Mouse (Mus musculus) limb, embryonic 12.5 days (tissue): ENCODE measurements around the gene Ak5. TPM values are rescaled to one million over a fixed set of nuclear protein-coding genes. Genes with fewer than 3 reads are reported as not detected.

ENCODE experiments used
- ATAC-seq: fragments of 200-750 bp; cut with Nextera tagmentation; 2 replicates; pipeline ENCODE4 v1.8.0; 2017; ENCODE audit warnings: low read depth, moderate TSS enrichment; ENCODE audit not compliant: insufficient number of reproducible peaks, insufficient read depth, low FRiP score, low TSS enrichment
- H3K27ac ChIP-seq: fragments of 300-500 bp; sonication (generic); 2 replicates; pipeline ENCODE4 v1.5.1; 2016; ENCODE audit warnings: mild to moderate bottlenecking, moderate library complexity
- H3K27me3 ChIP-seq: fragments of 300-500 bp; sonication (generic); 2 replicates; pipeline ENCODE4 v1.6.1; 2016; ENCODE audit warnings: mild to moderate bottlenecking, moderate library complexity
- H3K36me3 ChIP-seq: fragments of 300-500 bp; sonication (generic); 2 replicates; pipeline ENCODE4 v1.6.1; 2016; ENCODE audit warnings: mild to moderate bottlenecking, moderate library complexity
- H3K4me1 ChIP-seq: fragments of 300-500 bp; sonication (generic); replicated peaks from 2 replicates; pipeline ENCODE4 v1.6.1; 2016
- H3K4me2 ChIP-seq: fragments of 300-500 bp; sonication (generic); 2 replicates; pipeline ENCODE4 v1.6.1; 2016; ENCODE audit warnings: mild to moderate bottlenecking, moderate library complexity
- H3K4me3 ChIP-seq: fragments of 300-500 bp; sonication (generic); replicated peaks from 2 replicates; pipeline ENCODE4 v1.5.1; 2016; ENCODE audit warnings: mild to moderate bottlenecking
- H3K9ac ChIP-seq: fragments of 300-500 bp; sonication (generic); replicated peaks from 2 replicates; pipeline ENCODE4 v1.6.1; 2016; ENCODE audit warnings: mild to moderate bottlenecking, moderate library complexity
- H3K9me3 ChIP-seq: fragments of 300-500 bp; sonication (generic); 2 replicates; pipeline ENCODE4 v1.6.1; 2016; ENCODE audit warnings: mild to moderate bottlenecking, moderate library complexity
- WGBS: fragments of 180-500 bp; shearing (Covaris S2); methylation state at CpG from one replicate; pipeline ENCODE4 v1.1.7; 2016; 5-methylcytosine and 5-hydroxymethylcytosine counted together
- polyA plus RNA-seq: library from polyadenylated mRNA; unstranded; fragments of >200 nt; fragmentation: Nextera tagmentation; extraction: Ambion mirVana; gene quantifications from 2 replicates; pipeline ENCODE4 v1.2.1, GENCODE M21; 2016

Ak5 gene
- polyA plus RNA-seq, 1 experiment from 2014 or later: 1.7 TPM

DNA sequence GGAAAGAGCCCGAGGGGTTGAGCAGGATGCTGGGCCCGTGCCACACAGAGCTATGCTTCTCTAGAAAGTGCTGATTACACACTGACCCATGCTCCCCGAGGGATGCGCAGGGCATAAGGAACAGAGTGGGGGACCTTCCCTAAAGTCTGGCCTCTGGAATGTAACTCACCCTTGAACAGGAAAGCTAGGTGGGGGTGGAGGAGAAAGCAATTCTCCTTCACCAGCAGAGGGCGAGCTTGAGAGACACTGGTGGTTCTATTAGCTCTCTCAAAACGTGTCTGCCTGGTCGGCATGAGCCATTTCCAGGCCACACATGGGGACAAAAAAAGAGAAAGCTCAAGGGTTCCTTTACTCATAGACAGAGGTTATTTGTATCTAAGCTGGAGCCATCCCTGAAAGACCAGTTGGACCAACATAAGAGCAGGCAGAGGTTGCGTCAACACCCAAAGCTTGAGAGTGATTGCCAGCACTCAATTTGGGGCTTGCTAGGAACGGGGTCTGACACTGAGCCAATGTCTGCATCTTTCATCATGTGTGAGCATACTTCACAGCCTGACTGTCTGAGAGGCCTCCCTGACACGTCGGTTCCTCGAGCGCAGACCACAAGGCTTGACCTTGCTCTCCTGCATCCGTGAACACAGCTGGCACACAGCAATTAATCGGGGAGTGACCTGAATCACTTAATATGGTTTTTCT lies 193.4 kb downstream of the Ak5 start:
- Histone ChIP-seq H3K9ac (no peak overlapping the region), H3K4me3 (no peak overlapping the region), H3K4me1 (peaks cover 14% of the 10 kb centered on the region), H3K27ac (no peak overlapping the region), H3K4me2 (no peak overlapping the region), H3K27me3 (no peaks in the 10 kb centered on the region), H3K36me3 (no peaks in the 10 kb centered on the region), H3K9me3 (no peaks in the 10 kb centered on the region)
- WGBS: 62% methylated on average over 15 of the region's 15 CpGs
- ATAC-seq: no peak

DNA sequence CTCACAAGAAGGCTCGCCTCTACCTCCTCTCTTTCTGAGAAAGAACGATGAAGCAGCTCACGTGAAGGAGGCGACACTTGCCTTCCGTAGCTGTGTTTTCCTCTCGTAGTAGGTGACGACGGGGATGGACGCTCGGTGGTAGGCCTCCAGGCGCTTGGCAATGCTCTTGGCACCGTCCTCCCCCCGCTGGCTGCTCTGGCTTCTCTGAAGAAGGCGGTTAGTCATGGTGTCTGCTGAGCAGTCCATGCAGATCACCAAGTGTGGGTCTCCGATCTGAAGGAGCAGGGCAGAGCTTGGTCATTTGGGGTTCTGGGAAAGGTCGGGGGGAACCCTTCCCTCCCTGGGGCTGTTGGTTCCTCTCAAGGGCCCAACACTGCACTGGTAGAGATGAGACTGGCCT lies 195.5 kb downstream of the Ak5 start:
- WGBS: 82% methylated on average over 16 of the region's 16 CpGs

DNA sequence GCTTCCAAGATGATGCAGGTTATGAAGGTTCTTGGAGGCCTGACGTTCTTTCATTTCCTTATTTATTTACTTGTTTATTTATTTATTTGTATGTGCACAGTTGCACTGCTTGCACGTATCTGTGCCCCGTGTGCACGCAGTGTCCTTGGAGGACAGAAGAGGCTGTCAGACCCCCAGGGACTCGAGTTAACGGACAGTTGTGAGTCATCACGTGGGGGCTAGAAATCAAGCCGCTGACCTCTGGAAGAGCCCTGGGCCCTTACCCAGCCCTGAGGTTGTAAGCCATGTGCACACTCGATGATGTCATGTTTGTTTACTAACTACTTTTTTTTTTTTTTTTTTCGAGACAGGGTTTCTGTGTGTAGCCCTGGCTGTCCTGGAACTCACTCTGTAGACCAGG lies 197.8 kb downstream of the Ak5 start:
- H3K4me3 ChIP-seq: no peak overlapping the region
- no peak overlapping the region for H3K9ac ChIP-seq
- no peaks in the 10 kb centered on the region for H3K27me3 ChIP-seq
- peaks cover 19% of the 10 kb centered on the region for H3K4me1 ChIP-seq
- H3K4me2 ChIP-seq: no peak overlapping the region
- 85% methylated on average over 10 of the region's 10 CpGs for WGBS
- ATAC-seq: no peak
- no peaks in the 10 kb centered on the region for H3K9me3 ChIP-seq
- no peaks in the 10 kb centered on the region for H3K36me3 ChIP-seq
- no peak overlapping the region for H3K27ac ChIP-seq

More for the DNA sequence above, 195.5 kb downstream of the Ak5 start:
- H3K36me3 ChIP-seq: no peaks in the 10 kb centered on the region
- H3K27me3 ChIP-seq: no peaks in the 10 kb centered on the region
- H3K9ac ChIP-seq: no peak overlapping the region
- H3K9me3 ChIP-seq: no peaks in the 10 kb centered on the region
- H3K4me3 ChIP-seq: no peak overlapping the region
- H3K4me2 ChIP-seq: no peak overlapping the region
- H3K4me1 ChIP-seq: peaks cover 24% of the 10 kb centered on the region
- H3K27ac ChIP-seq: no peak overlapping the region
- ATAC-seq: no peak

DNA sequence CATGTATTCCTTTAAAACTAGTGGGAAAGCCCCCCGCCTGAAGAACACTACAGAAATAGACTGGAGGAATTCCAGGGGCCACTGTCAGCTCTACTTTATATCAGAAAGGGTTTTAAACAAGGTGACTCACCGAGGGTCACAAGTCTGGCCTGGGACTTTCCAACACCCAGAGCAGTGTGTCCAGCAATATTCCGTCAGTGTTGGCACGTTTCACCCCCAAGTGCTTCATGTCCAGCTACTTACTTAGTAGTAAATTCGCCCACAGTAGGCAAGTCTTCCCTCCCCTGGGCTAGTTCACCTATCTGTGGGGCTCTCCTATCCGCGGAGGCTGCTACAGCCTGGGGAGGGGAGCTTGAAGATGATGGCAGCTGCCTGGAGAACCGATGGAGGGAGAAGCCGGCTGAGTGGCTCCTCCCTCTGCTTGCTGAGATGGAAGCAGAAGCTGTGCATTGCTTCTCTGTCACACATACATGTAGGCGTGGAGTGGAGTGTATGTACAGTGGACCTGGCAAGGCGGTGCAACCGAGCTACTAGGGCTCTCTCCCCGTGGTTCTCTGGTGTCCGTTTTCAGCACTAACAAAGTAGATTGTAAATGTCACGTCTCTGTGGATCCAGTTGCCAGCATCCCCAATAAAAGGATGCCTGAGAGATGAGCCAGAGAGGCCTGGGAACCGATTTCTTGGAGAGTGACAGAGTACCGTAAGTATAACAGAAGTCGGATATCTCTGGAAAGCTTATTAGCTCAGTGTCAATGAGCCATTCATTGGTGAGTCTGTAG lies 198.5 kb downstream of the Ak5 start:
- H3K27me3 ChIP-seq: no peaks in the 10 kb centered on the region
- H3K9me3 ChIP-seq: no peaks in the 10 kb centered on the region
- 64% methylated on average over 18 of the region's 18 CpGs for WGBS
- no peak for ATAC-seq
- peaks cover 19% of the 10 kb centered on the region for H3K4me1 ChIP-seq
- H3K27ac ChIP-seq: 0 out of 2 replicates have a peak overlapping the region, but pooled peaks have one; percentile 59
- H3K4me3 ChIP-seq: no peak overlapping the region
- no peak overlapping the region for H3K4me2 ChIP-seq
- H3K36me3 ChIP-seq: no peaks in the 10 kb centered on the region
- no peak overlapping the region for H3K9ac ChIP-seq

DNA sequence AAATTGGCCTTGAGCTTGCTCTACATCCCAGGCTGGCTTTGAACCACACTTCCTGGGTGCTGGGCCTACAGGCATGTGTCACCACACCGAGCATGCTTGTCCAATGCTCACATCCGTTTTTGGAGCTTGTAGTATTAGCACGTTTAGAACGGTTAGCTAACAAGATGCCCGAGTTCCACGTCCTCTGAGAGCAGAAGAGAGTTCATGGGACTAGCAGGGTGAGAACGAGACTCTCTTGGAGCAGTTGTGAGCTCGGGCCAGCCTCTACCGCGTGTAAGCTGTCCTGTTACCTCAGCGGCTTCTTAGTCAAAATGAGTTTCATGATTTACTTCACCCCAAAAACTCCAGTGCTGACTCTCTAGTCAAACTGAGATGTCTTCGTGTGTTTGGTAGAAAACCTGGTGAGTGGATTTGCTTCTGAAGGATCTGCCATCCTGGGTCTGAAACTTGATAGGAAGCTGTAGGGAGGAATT lies 199.6 kb downstream of the Ak5 start:
- peaks cover 19% of the 10 kb centered on the region for H3K4me1 ChIP-seq
- WGBS: 88% methylated on average over 12 of the region's 12 CpGs
- no peak overlapping the region for H3K4me2 ChIP-seq
- 0 out of 2 replicates have a peak overlapping the region, but pooled peaks have one; percentile 59 for H3K27ac ChIP-seq
- no peak for ATAC-seq
- no peak overlapping the region for H3K4me3 ChIP-seq
- no peaks in the 10 kb centered on the region for H3K9me3 ChIP-seq
- no peaks in the 10 kb centered on the region for H3K27me3 ChIP-seq
- peaks cover 4% of the 10 kb centered on the region; the same call in 1 of the 2 replicates for H3K36me3 ChIP-seq
- H3K9ac ChIP-seq: no peak overlapping the region

DNA sequence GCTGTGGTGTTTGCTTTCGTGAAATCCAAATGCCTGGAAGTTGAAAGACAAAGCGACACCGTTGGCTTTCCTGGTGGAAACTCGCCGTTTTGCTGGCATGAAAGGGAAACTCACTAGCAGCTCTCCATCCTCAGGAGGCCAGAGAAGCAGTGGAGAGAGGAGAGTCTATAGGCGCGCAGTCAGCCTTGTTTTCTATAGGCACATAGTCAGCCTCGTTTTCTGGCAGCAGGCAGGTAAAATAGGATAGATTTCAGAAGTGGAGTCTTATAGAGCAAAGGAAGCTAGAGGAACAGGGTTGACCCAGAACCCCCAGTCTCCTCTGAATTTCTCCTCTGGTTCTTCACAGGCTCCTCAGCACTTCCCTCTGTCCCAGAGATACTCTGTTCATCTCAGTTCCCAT lies 200.1 kb downstream of the Ak5 start:
- peaks cover 19% of the 10 kb centered on the region for H3K4me1 ChIP-seq
- H3K4me2 ChIP-seq: no peak overlapping the region
- H3K36me3 ChIP-seq: peaks cover 4% of the 10 kb centered on the region; the same call in 1 of the 2 replicates
- H3K9me3 ChIP-seq: no peaks in the 10 kb centered on the region
- no peak overlapping the region for H3K4me3 ChIP-seq
- no peak overlapping the region for H3K27ac ChIP-seq
- 87% methylated on average over 8 of the region's 8 CpGs for WGBS
- ATAC-seq: no peak
- H3K9ac ChIP-seq: no peak overlapping the region
- no peaks in the 10 kb centered on the region for H3K27me3 ChIP-seq

DNA sequence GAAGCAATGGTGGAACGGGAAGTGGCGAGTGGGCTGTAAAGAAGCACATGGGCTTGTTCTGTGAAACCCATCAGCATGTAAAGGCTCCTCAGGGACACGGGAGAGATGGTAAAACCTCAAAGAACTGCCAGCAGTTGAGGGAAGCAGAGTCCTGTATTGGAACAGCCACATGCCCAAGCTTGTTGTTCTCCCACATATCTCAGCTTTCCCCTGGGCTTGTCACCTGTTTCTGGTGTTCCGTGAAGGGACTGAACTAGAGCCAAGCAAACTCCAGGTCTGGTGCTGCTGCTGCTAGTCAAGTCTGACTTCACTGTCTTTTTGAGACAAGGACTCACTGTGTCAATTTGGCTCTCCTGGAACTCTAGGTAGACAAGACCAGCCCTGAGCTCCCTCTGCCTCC lies 200.8 kb downstream of the Ak5 start:
- Histone ChIP-seq H3K4me2 (no peak overlapping the region), H3K4me1 (peaks cover 19% of the 10 kb centered on the region), H3K27me3 (no peaks in the 10 kb centered on the region), H3K9me3 (no peaks in the 10 kb centered on the region), H3K27ac (no peak overlapping the region), H3K4me3 (no peak overlapping the region), H3K9ac (no peak overlapping the region), H3K36me3 (peaks cover 5% of the 10 kb centered on the region; the same call in 1 of the 2 replicates)
- ATAC-seq: no peak
- 68% methylated on average over 4 of the region's 4 CpGs for WGBS

DNA sequence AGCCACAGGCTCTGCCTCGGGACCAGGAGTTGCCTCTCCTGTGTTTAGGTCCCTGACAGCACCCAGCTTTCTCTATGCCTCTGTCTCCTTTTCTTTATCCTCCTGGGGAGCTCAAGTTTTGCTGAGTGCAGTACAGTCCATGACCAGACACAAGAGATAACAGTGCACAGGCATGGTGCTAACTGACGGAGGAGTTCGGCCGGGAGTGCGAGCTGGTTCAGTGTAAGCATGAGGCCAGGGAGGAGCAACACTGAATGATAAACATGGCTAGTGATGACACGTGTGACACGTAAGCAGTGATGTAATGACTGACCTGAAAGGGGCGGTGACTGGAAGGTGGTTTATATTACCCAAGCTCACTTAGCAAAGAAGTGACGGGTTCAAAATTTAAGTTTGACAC lies 201.3 kb downstream of the Ak5 start:
- Histone ChIP-seq H3K9ac (no peak overlapping the region), H3K27me3 (no peaks in the 10 kb centered on the region), H3K36me3 (peaks cover 10% of the 10 kb centered on the region; the same call in 1 of the 2 replicates), H3K4me3 (no peak overlapping the region), H3K27ac (no peak overlapping the region), H3K4me1 (peaks cover 19% of the 10 kb centered on the region), H3K4me2 (no peak overlapping the region), H3K9me3 (no peaks in the 10 kb centered on the region)
- no peak for ATAC-seq
- WGBS: 95% methylated on average over 9 of the region's 9 CpGs

DNA sequence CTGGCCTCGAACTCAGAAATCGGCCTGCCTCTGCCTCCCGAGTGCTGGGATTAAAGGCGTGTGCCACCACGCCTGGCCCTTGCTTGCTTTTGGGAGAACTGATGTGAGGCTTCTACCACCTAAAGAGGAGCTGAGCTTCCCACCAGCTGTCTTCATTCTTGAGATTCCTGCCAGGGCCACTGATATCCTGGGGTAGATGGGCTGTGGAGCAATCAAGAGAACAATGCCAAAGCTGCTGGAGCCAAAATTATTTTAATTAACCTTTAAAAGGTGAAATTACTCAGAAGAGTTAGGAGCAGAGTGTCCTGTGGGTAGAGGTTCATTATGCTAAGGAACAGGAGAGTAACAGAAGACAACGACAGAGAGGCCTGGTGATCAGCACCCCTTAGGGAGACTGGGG lies 202.8 kb downstream of the Ak5 start:
- H3K9ac ChIP-seq: no peak overlapping the region
- no peaks in the 10 kb centered on the region for H3K27me3 ChIP-seq
- H3K9me3 ChIP-seq: no peaks in the 10 kb centered on the region
- no peak for ATAC-seq
- H3K36me3 ChIP-seq: peaks cover 19% of the 10 kb centered on the region; the same call in 1 of the 2 replicates
- no peak overlapping the region for H3K4me2 ChIP-seq
- H3K4me3 ChIP-seq: no peak overlapping the region
- 92% methylated on average over 6 of the region's 6 CpGs for WGBS
- peaks cover 31% of the 10 kb centered on the region for H3K4me1 ChIP-seq
- H3K27ac ChIP-seq: no peak overlapping the region

DNA sequence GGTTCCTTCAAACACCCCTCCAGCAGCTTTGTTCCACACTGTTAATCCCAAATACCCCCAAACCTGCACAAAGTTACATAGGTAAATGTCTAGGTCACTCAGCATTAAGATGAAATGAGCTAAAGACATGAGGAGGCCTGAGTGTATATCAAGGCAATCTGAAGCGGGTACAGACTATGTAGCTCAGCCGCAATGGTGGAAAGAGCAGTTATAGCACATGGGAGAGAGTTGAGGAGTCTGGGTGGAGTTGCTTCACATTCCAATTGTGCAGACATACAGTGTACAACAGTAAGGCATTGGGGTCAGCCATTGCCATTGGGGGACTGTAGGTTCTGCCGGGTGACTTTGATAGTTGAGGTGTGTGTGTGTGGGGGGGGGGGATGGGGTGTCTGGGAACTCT lies 203.7 kb downstream of the Ak5 start:
- Histone ChIP-seq H3K9ac (no peak overlapping the region), H3K4me2 (no peak overlapping the region), H3K27ac (no peak overlapping the region), H3K4me3 (no peak overlapping the region), H3K4me1 (peaks cover 33% of the 10 kb centered on the region), H3K27me3 (no peaks in the 10 kb centered on the region), H3K36me3 (peaks cover 19% of the 10 kb centered on the region; the same call in 1 of the 2 replicates), H3K9me3 (no peaks in the 10 kb centered on the region)
- no peak for ATAC-seq
- 94% methylated on average over 3 of the region's 3 CpGs for WGBS

DNA sequence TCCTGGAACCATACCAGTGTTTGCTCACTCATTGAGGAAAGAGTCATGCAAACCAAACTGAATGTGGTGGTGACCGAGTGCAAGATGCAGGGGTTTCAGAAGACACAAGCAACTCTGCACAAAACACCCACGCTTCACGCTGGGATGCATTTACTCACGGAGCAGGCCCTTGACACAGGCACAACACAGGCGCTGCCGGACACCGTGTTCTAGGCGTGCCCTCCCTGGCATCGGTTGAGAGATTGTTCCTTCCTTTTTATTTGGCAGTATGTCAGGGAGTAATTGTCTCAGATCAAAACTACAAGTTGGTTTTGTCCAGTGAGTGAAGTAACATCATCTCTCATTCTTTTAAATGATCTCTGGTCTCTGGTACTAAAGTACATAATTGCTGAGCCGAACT lies 205.3 kb downstream of the Ak5 start:
- H3K27ac ChIP-seq: no peak overlapping the region
- no peak overlapping the region for H3K9ac ChIP-seq
- no peaks in the 10 kb centered on the region for H3K9me3 ChIP-seq
- ATAC-seq: no peak
- H3K4me3 ChIP-seq: no peak overlapping the region
- peaks cover 30% of the 10 kb centered on the region for H3K36me3 ChIP-seq
- H3K27me3 ChIP-seq: no peaks in the 10 kb centered on the region
- no peak overlapping the region for H3K4me2 ChIP-seq
- WGBS: 95% methylated on average over 10 of the region's 10 CpGs
- peaks cover 18% of the 10 kb centered on the region for H3K4me1 ChIP-seq
